In the genomic region with DNA sequence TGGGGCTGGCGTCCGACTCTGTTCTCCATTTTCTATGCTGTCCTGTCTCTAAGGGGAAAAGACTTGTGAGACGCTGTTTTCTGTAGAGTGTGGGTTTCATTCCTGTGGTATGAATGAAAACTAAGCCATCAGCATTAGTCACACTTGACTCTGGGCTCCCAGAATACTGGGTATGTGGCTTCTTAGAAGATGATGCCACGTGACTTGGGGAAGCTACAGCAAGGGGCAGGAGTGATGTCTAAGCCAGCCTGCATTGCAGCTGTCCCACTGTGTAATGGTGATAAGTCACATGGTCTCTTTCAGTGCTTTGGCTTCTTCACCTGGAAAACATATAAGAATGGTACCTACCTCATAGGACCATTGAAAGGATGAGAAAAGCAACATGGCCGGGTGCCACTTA, we compare ENCODE assay signal across 16 mouse cellular contexts.
DNase-seq lines count a peak whose midpoint lies in the region; ATAC-seq lines count a peak whose summit lies in the region.
"Had no signal": no experiment of that assay in that cellular context is flagged by ENCODE, and none has a peak within 500 bp of the region (broad histone marks: within the 10 kb centered on the region; RNA-seq: fewer than 3 reads in every experiment).

No protein-coding gene starts in this region.

- H3K27me3 ChIP-seq in heart, embryonic 16.5 days (ENCODE audit: control insufficient read depth, insufficient read depth, low read length), result peaks cover 2% of the 10 kb centered on the region; the same call in 1 of the 2 replicates
- H3K27me3 ChIP-seq: embryonic facial prominence, embryonic 12.5 days; forebrain, embryonic 13.5 days had no signal

- no peaks in the 10 kb centered on the region for H3K36me3 ChIP-seq in heart, embryonic 16.5 days (ENCODE audit: control insufficient read depth, insufficient read depth)
- H3K36me3 ChIP-seq in macrophage (ENCODE audit: inconsistent target), result no peaks in the 10 kb centered on the region
- H3K36me3 ChIP-seq: embryonic facial prominence, embryonic 12.5 days; midbrain, embryonic 10.5 days had no signal

- no peak overlapping the region for H3K4me3 ChIP-seq in heart, embryonic 16.5 days (ENCODE audit: low read length)
- no peak overlapping the region for H3K4me3 ChIP-seq in macrophage (ENCODE audit: inconsistent target)
- H3K4me3 ChIP-seq: embryonic facial prominence, embryonic 12.5 days; forebrain, embryonic 13.5 days; midbrain, embryonic 10.5 days had no signal

- H3K4me1 ChIP-seq in heart, embryonic 16.5 days (ENCODE audit: control insufficient read depth, insufficient read depth, low read length), result peaks cover 22% of the 10 kb centered on the region
- H3K4me1 ChIP-seq: midbrain, embryonic 10.5 days had no signal

- peak overlapping the region; percentile 72 for H3K27ac ChIP-seq in heart, embryonic 16.5 days (ENCODE audit: low read length)
- peak overlapping the region; percentile 7; the same call in 1 of the 2 replicates for H3K27ac ChIP-seq in macrophage
- H3K27ac ChIP-seq: embryonic facial prominence, embryonic 12.5 days; forebrain, embryonic 13.5 days; hindbrain, postnatal 0 days; midbrain, embryonic 10.5 days had no signal

- 0 out of 2 replicates have a peak, but pooled peaks cover 6% of the 10 kb centered on the region for H3K9me3 ChIP-seq in heart, embryonic 16.5 days (replicated peaks; ENCODE audit: control insufficient read depth, low read length)
- H3K9me3 ChIP-seq: embryonic facial prominence, embryonic 12.5 days; midbrain, embryonic 10.5 days had no signal

- no peak for DNase-seq in heart, postnatal 14 days
- DNase-seq in CD4-positive helper T cell, adult 2 months (ENCODE audit: low read depth, low spot score), result peak; percentile 13
- no peak for DNase-seq in left cerebral cortex, adult 8-10 months (ENCODE audit: low spot score in 2 of 2)
- DNase-seq in layer of hippocampus, adult 8-10 months (ENCODE audit: low spot score in 2 of 2), result no peak
- DNase-seq: gastrocnemius, postnatal 36 days; kidney, adult 8-10 months; layer of hippocampus, postnatal 36 days; liver; liver, postnatal 0 days had no signal

- intact Hi-C loops in heart, postnatal 14 days (cut with DNase I), result no loop called here

- no peak overlapping the region for H3K9ac ChIP-seq in heart, embryonic 16.5 days (ENCODE audit: low read length)
- H3K9ac ChIP-seq: embryonic facial prominence, embryonic 12.5 days; forebrain, embryonic 13.5 days; liver, postnatal 0 days had no signal

- H3K4me2 ChIP-seq in heart, embryonic 16.5 days (ENCODE audit: low read depth, low read length), result peak overlapping the region; percentile 33; the same call in 1 of the 2 replicates
- H3K4me2 ChIP-seq: embryonic facial prominence, embryonic 12.5 days; forebrain, embryonic 13.5 days had no signal

- no peaks in the 10 kb centered on the region for H3K79me2 ChIP-seq in macrophage (ENCODE audit: inconsistent target)

- 81% methylated on average over 5 of the region's 5 CpGs for WGBS in heart, embryonic 16.5 days
- WGBS in macrophage (ENCODE audit: missing documents), result 78% methylated on average over 5 of the region's 5 CpGs

- ATAC-seq in heart, embryonic 16.5 days (replicated peaks; ENCODE audit: extremely low read depth, insufficient read depth, low FRiP score), result no peak
- peak; percentile 51 for ATAC-seq in activated CD4-positive, CD25-positive, alpha-beta regulatory T cell, adult 4 months
- ATAC-seq: forebrain, embryonic 13.5 days; liver, postnatal 0 days had no signal
